Mouse (Mus musculus) midbrain, embryonic 16.5 days (tissue): ENCODE measurements around the gene Gpbar1. TPM values are rescaled to one million over a fixed set of nuclear protein-coding genes. Genes with fewer than 3 reads are reported as not detected.

ENCODE experiments used
- ATAC-seq: fragments of 200-750 bp; cut with Nextera tagmentation; 2 replicates; pipeline ENCODE4 v1.8.0; 2017; ENCODE audit warnings: moderate TSS enrichment
- H3K27ac ChIP-seq: fragments of 300-500 bp; sonication (generic); 2 replicates; pipeline ENCODE4 v1.5.1; 2014; ENCODE audit warnings: mild to moderate bottlenecking, low read length, mixed read lengths
- H3K27me3 ChIP-seq: fragments of 300-500 bp; sonication (generic); 2 replicates; pipeline ENCODE4 v1.6.1; 2014; ENCODE audit warnings: low read depth, low read length, mixed read lengths; ENCODE audit not compliant: control insufficient read depth, insufficient read depth
- H3K36me3 ChIP-seq: fragments of 300-500 bp; sonication (generic); 2 replicates; pipeline ENCODE4 v1.6.1; 2014; ENCODE audit warnings: mild to moderate bottlenecking, low read length, moderate library complexity, mixed read lengths; ENCODE audit not compliant: control insufficient read depth, insufficient read depth
- H3K4me1 ChIP-seq: fragments of 300-500 bp; sonication (generic); 2 replicates; pipeline ENCODE4 v1.6.1; 2014; ENCODE audit warnings: mild to moderate bottlenecking, low read length, mixed read lengths; ENCODE audit not compliant: control insufficient read depth, insufficient read depth
- H3K4me2 ChIP-seq: fragments of 300-500 bp; sonication (generic); 2 replicates; pipeline ENCODE4 v1.6.1; 2014; ENCODE audit warnings: mild to moderate bottlenecking, low read length, mixed read lengths
- H3K4me3 ChIP-seq: fragments of 300-500 bp; sonication (generic); 2 replicates; pipeline ENCODE4 v1.5.1; 2014; ENCODE audit warnings: low read depth, mild to moderate bottlenecking, low read length, moderate library complexity, mixed read lengths
- H3K9ac ChIP-seq: fragments of 300-500 bp; sonication (generic); 2 replicates; pipeline ENCODE4 v1.6.1; 2014; ENCODE audit warnings: low read depth, low read length, mixed read lengths
- H3K9me3 ChIP-seq: fragments of 300-500 bp; sonication (generic); replicated peaks from 2 replicates; pipeline ENCODE4 v1.6.1; 2014; ENCODE audit warnings: mild to moderate bottlenecking, low read length, mixed read lengths; ENCODE audit not compliant: control insufficient read depth, poor library complexity, severe bottlenecking
- WGBS: fragments of 180-500 bp; shearing (Covaris S2); extraction: QIAGEN DNeasy Blood & Tissue Kit; methylation state at CpG from one replicate; pipeline ENCODE4 v1.1.7; 2014; 5-methylcytosine and 5-hydroxymethylcytosine counted together
- polyA plus RNA-seq: library from polyadenylated mRNA; unstranded; fragments of >200 nt; fragmentation: Nextera tagmentation; extraction: Ambion mirVana; gene quantifications from 2 replicates; pipeline ENCODE4 v1.2.1, GENCODE M21; 2015

Gpbar1 gene
- polyA plus RNA-seq, 1 experiment from 2014 or later: 0.34 TPM

- WGBS: 84% methylated on average over 2 of the region's 2 CpGs
- H3K4me3 ChIP-seq: no peak within 1 kb of the TSS
- no peak for ATAC-seq
- peaks cover 15% of the 10 kb centered on the region for H3K27me3 ChIP-seq
- H3K9ac ChIP-seq: no peak within 1 kb of the TSS
- no peaks in the 10 kb centered on the region for H3K9me3 ChIP-seq
- no peak within 1 kb of the TSS for H3K4me2 ChIP-seq
- H3K27ac ChIP-seq: no peak within 1 kb of the TSS
- H3K4me1 ChIP-seq: peaks cover 9% of the 10 kb centered on the region
- no peaks in the 10 kb centered on the region for H3K36me3 ChIP-seq
These were observed 27.2 kb downstream of the Gpbar1 start, which contains the start of gene Tmbim1 for GRCm38 (mm10) chr1:74305522-74305921. Tmbim1 (minus strand) TSS chr1:74305622.

GRCm38 (mm10) chr1:74307146-74307545 lies 28.8 kb downstream of the Gpbar1 start:
- no peak overlapping the region for H3K9ac ChIP-seq
- H3K4me2 ChIP-seq: no peak overlapping the region
- H3K36me3 ChIP-seq: no peaks in the 10 kb centered on the region
- H3K27me3 ChIP-seq: peaks cover 15% of the 10 kb centered on the region
- no peak overlapping the region for H3K4me3 ChIP-seq
- ATAC-seq: no peak
- WGBS: 100% methylated on average over 1 of the region's 1 CpGs
- no peak overlapping the region for H3K27ac ChIP-seq
- H3K9me3 ChIP-seq: no peaks in the 10 kb centered on the region
- peaks cover 9% of the 10 kb centered on the region for H3K4me1 ChIP-seq

GRCm38 (mm10) chr1:74308001-74308964 lies 29.9 kb downstream of the Gpbar1 start:
- Histone ChIP-seq H3K9ac (no peak overlapping the region), H3K36me3 (no peaks in the 10 kb centered on the region), H3K4me1 (peaks cover 9% of the 10 kb centered on the region), H3K4me2 (no peak overlapping the region), H3K9me3 (no peaks in the 10 kb centered on the region), H3K27ac (no peak overlapping the region), H3K27me3 (peaks cover 8% of the 10 kb centered on the region; the same call in 1 of the 2 replicates), H3K4me3 (no peak overlapping the region)
- WGBS: 84% methylated on average over 10 of the region's 10 CpGs
- no peak for ATAC-seq

- WGBS: 55% methylated on average over 3 of the region's 3 CpGs
- H3K36me3 ChIP-seq: no peaks in the 10 kb centered on the region
- no peak overlapping the region for H3K9ac ChIP-seq
- no peak overlapping the region for H3K4me3 ChIP-seq
- H3K27me3 ChIP-seq: 0 out of 2 replicates have a peak, but pooled peaks cover 2% of the 10 kb centered on the region
- no peak for ATAC-seq
- no peaks in the 10 kb centered on the region for H3K4me1 ChIP-seq
- H3K27ac ChIP-seq: no peak overlapping the region
- H3K4me2 ChIP-seq: no peak overlapping the region
- no peaks in the 10 kb centered on the region for H3K9me3 ChIP-seq
These were observed 31.4 kb downstream of the Gpbar1 start for GRCm38 (mm10) chr1:74309767-74310166.

- peak; percentile 57 for ATAC-seq
- H3K27me3 ChIP-seq: no peaks in the 10 kb centered on the region
- H3K27ac ChIP-seq: no peak overlapping the region
- no peak overlapping the region for H3K4me3 ChIP-seq
- H3K36me3 ChIP-seq: no peaks in the 10 kb centered on the region
- no peak overlapping the region for H3K4me2 ChIP-seq
- no peaks in the 10 kb centered on the region for H3K4me1 ChIP-seq
- H3K9ac ChIP-seq: no peak overlapping the region
- H3K9me3 ChIP-seq: no peaks in the 10 kb centered on the region
- WGBS: 6% methylated on average over 3 of the region's 3 CpGs
These were observed 34.8 kb downstream of the Gpbar1 start for GRCm38 (mm10) chr1:74313049-74313692.

GRCm38 (mm10) chr1:74314796-74315195 lies 36.4 kb downstream of the Gpbar1 start:
- H3K9ac ChIP-seq: no peak overlapping the region
- no peaks in the 10 kb centered on the region for H3K27me3 ChIP-seq
- no peak overlapping the region for H3K4me2 ChIP-seq
- no peak for ATAC-seq
- no peaks in the 10 kb centered on the region for H3K4me1 ChIP-seq
- H3K4me3 ChIP-seq: no peak overlapping the region
- no peak overlapping the region for H3K27ac ChIP-seq
- WGBS: 89% methylated on average over 3 of the region's 3 CpGs
- H3K36me3 ChIP-seq: no peaks in the 10 kb centered on the region
- no peaks in the 10 kb centered on the region for H3K9me3 ChIP-seq

GRCm38 (mm10) chr1:74316114-74316827 lies 37.9 kb downstream of the Gpbar1 start:
- Histone ChIP-seq H3K9ac (no peak overlapping the region), H3K9me3 (no peaks in the 10 kb centered on the region), H3K4me1 (no peaks in the 10 kb centered on the region), H3K4me2 (no peak overlapping the region), H3K27ac (no peak overlapping the region), H3K27me3 (no peaks in the 10 kb centered on the region), H3K4me3 (no peak overlapping the region), H3K36me3 (no peaks in the 10 kb centered on the region)
- WGBS: 85% methylated on average over 4 of the region's 4 CpGs
- ATAC-seq: no peak

- no peaks in the 10 kb centered on the region for H3K4me1 ChIP-seq
- WGBS: 88% methylated on average over 3 of the region's 3 CpGs
- H3K36me3 ChIP-seq: no peaks in the 10 kb centered on the region
- H3K27me3 ChIP-seq: no peaks in the 10 kb centered on the region
- no peak overlapping the region for H3K27ac ChIP-seq
- no peaks in the 10 kb centered on the region for H3K9me3 ChIP-seq
- no peak overlapping the region for H3K4me3 ChIP-seq
- no peak for ATAC-seq
- no peak overlapping the region for H3K9ac ChIP-seq
- H3K4me2 ChIP-seq: no peak overlapping the region
These were observed 40.4 kb downstream of the Gpbar1 start for GRCm38 (mm10) chr1:74318711-74319110.
